Mouse (Mus musculus) megakaryocyte, embryonic 14.5 days (primary cell): ENCODE measurements at regions not wholly inside any gene's neighbourhood (a gene's known extent, or its start where the extent isn't known, plus 50 kb on each side); places are given as distances from the start of the nearest gene placed in this dataset.

Experiments
- FLI1 ChIP-seq: IDR thresholded peaks from 2 replicates; pipeline ENCODE4 v1.6.1; 2012; ENCODE audit warnings: low read length, inconsistent platforms, mixed read lengths
- GATA1 ChIP-seq: IDR thresholded peaks from 3 replicates; pipeline ENCODE4 v1.6.1; 2012; ENCODE audit warnings: mixed read lengths, low read length, inconsistent platforms, borderline replicate concordance

DNA sequence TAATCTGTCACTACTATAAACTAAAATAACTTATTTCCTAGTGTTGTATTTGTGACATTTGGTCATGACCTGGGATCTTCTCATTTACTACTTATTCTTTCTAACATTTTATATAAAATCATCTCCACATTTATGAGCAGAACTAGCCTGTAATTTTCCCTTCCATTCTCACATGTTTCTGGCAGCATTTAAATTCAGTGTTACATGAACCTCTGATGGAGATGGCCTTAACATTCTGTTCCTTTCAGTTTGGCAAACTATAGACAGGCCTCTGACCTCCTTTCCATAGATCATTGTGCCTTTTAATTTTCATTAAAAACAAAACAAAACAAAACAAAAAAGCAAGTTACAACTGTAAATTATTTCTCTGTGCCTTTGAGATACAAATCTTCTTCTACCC lies 77.1 kb upstream of the Pdc start:
- TF ChIP-seq GATA1, result no peak
- no peak for TF ChIP-seq FLI1
